In genomic region chr17:29155355-29156135, GRCm38 (mm10) we compare ENCODE assay signal across 13 mouse cellular contexts. TPM values are rescaled to one million over a fixed set of nuclear protein-coding genes. Genes with fewer than 3 reads are reported as not detected.
A peak's percentile ranks its signal among the peaks of the same experiment; 100 is the strongest.
DNase-seq lines count a peak whose midpoint lies in the region; ATAC-seq lines count a peak whose summit lies in the region.
"Had no signal": no experiment of that assay in that cellular context is flagged by ENCODE, and none has a peak within 500 bp of the region (broad histone marks: within the 10 kb centered on the region; RNA-seq: fewer than 3 reads in every experiment).

No protein-coding gene starts in this region.

- H3K4me3 ChIP-seq in limb, embryonic 15.5 days = no peak overlapping the region
- H3K4me3 ChIP-seq in limb, embryonic 10.5 days = no peak overlapping the region
- H3K4me3 ChIP-seq in intestine, embryonic 16.5 days (ENCODE audit: low read length) = no peak overlapping the region
- H3K4me3 ChIP-seq: neural tube, embryonic 12.5 days had no signal

- ATAC-seq in limb, embryonic 15.5 days (ENCODE audit: insufficient number of reproducible peaks, low FRiP score, low TSS enrichment, low read depth) = no peak
- peak; percentile 29; the same call in 1 of the 2 replicates for ATAC-seq in intestine, embryonic 16.5 days
- no peak for ATAC-seq in inflammation-experienced regulatory T-cells, adult 6 months
- ATAC-seq: liver, postnatal 0 days had no signal

- H3K4me1 ChIP-seq in limb, embryonic 15.5 days = peaks cover 11% of the 10 kb centered on the region
- no peaks in the 10 kb centered on the region for H3K4me1 ChIP-seq in limb, embryonic 10.5 days
- H3K4me1 ChIP-seq in intestine, embryonic 16.5 days (ENCODE audit: control insufficient read depth, insufficient read depth, low read length) = peaks cover 9% of the 10 kb centered on the region

- no peak overlapping the region for H3K4me2 ChIP-seq in limb, embryonic 15.5 days
- no peak overlapping the region for H3K4me2 ChIP-seq in intestine, embryonic 16.5 days (ENCODE audit: low read depth, low read length)
- H3K4me2 ChIP-seq: neural tube, embryonic 12.5 days had no signal

- H3K9me3 ChIP-seq in limb, embryonic 15.5 days = no peaks in the 10 kb centered on the region
- H3K9me3 ChIP-seq in limb, embryonic 10.5 days (replicated peaks) = no peaks in the 10 kb centered on the region
- no peaks in the 10 kb centered on the region for H3K9me3 ChIP-seq in intestine, embryonic 16.5 days (ENCODE audit: control insufficient read depth, low read length)
- H3K9me3 ChIP-seq: neural tube, embryonic 12.5 days had no signal

- no peak for DNase-seq in limb, embryonic 10.5 days (ENCODE audit: low spot score)
- peak; percentile 55 for DNase-seq in T-cell, adult 2 months (ENCODE audit: low spot score)
- peak; percentile 66 to 77 for DNase-seq in right cerebral cortex, postnatal 36 days (ENCODE audit: low spot score in 2 of 2)
- DNase-seq in adrenal gland, postnatal 14 days = no peak
- no peak for DNase-seq in kidney, postnatal 25 days
- DNase-seq: cerebellum, adult 8-10 months; heart, adult 11 months; kidney, postnatal 14 days; liver, postnatal 0 days had no signal

- WGBS in limb, embryonic 15.5 days = 76% methylated on average over 12 of the region's 12 CpGs
- WGBS in limb, embryonic 10.5 days = 84% methylated on average over 12 of the region's 12 CpGs
- WGBS in intestine, embryonic 16.5 days = 64% methylated on average over 12 of the region's 12 CpGs

- no peaks in the 10 kb centered on the region for H3K36me3 ChIP-seq in limb, embryonic 15.5 days
- no peaks in the 10 kb centered on the region for H3K36me3 ChIP-seq in limb, embryonic 10.5 days
- H3K36me3 ChIP-seq in intestine, embryonic 16.5 days (ENCODE audit: control insufficient read depth, insufficient read depth, low read length) = no peaks in the 10 kb centered on the region
- H3K36me3 ChIP-seq: neural tube, embryonic 12.5 days had no signal

- H3K27me3 ChIP-seq in limb, embryonic 15.5 days = no peaks in the 10 kb centered on the region
- no peaks in the 10 kb centered on the region for H3K27me3 ChIP-seq in limb, embryonic 10.5 days (ENCODE audit: low read depth, poor library complexity, severe bottlenecking)
- no peaks in the 10 kb centered on the region for H3K27me3 ChIP-seq in intestine, embryonic 16.5 days (replicated peaks; ENCODE audit: control insufficient read depth, insufficient read depth, low read length)
- H3K27me3 ChIP-seq: neural tube, embryonic 12.5 days had no signal

- peak overlapping the region; percentile 35 for H3K27ac ChIP-seq in limb, embryonic 15.5 days
- H3K27ac ChIP-seq in limb, embryonic 10.5 days = no peak overlapping the region
- H3K27ac ChIP-seq in intestine, embryonic 16.5 days (ENCODE audit: low read length) = no peak overlapping the region
- H3K27ac ChIP-seq: neural tube, embryonic 12.5 days had no signal

- H3K9ac ChIP-seq in limb, embryonic 15.5 days = no peak overlapping the region
- no peak overlapping the region for H3K9ac ChIP-seq in intestine, embryonic 16.5 days (ENCODE audit: low read depth, low read length)
- H3K9ac ChIP-seq: liver, postnatal 0 days; neural tube, embryonic 12.5 days had no signal

RNA-seq across cellular contexts. Expression of gene Rab44, which starts 41.6 kb away (rescaled TPM):
- 5.1 and 5.6 TPM in 2 replicates for polyA plus RNA-seq in limb, embryonic 15.5 days (2015; fragmentation: Nextera tagmentation; extraction: Ambion mirVana)
- 0.11 and 0.26 TPM in 2 replicates for polyA plus RNA-seq in limb, embryonic 10.5 days (2016; fragmentation: Nextera tagmentation; extraction: Ambion mirVana)
- 0.34 and 0.70 TPM in 2 replicates for polyA plus RNA-seq in intestine, embryonic 16.5 days (2015; fragmentation: Nextera tagmentation; extraction: Ambion mirVana)
- not detected for polyA plus RNA-seq in inflammation-experienced regulatory T-cells, adult 6 months (2017; shearing (Covaris generic))
- 0.33 and 0.38 TPM in 2 replicates for total RNA-seq in adrenal gland, postnatal 14 days (2021)

Comparison
In these comparisons a context has a peak if more than half of its experiments do, and no peak if none do; other contexts are left out.
1. DNase-seq: peak in T-cell, adult 2 months (single experiment) and right cerebral cortex, postnatal 36 days (2 of 2); none in limb, embryonic 10.5 days (single experiment), adrenal gland, postnatal 14 days (single experiment) and kidney, postnatal 25 days (0 of 2).